Comparison of ENCODE assay signal across 8 mouse cellular contexts in genomic region chr13:63278796-63279475, GRCm38 (mm10).
DNase-seq lines count a peak whose midpoint lies in the region; ATAC-seq lines count a peak whose summit lies in the region.

No protein-coding gene starts in this region.

- peaks cover 65% of the 10 kb centered on the region for H3K4me1 ChIP-seq in embryonic facial prominence, embryonic 12.5 days

- no peaks in the 10 kb centered on the region for H3K9me3 ChIP-seq in embryonic facial prominence, embryonic 12.5 days

- peak overlapping the region; percentile 49 for H3K4me2 ChIP-seq in embryonic facial prominence, embryonic 12.5 days (replicated peaks)

- H3K27me3 ChIP-seq in embryonic facial prominence, embryonic 12.5 days = no peaks in the 10 kb centered on the region

- 9% methylated on average over 10 of the region's 10 CpGs for WGBS in embryonic facial prominence, embryonic 12.5 days

- H3K4me3 ChIP-seq in embryonic facial prominence, embryonic 12.5 days = peak overlapping the region; percentile 30

- H3K36me3 ChIP-seq in embryonic facial prominence, embryonic 12.5 days = peaks cover 18% of the 10 kb centered on the region

- ATAC-seq in embryonic facial prominence, embryonic 12.5 days (ENCODE audit: insufficient number of reproducible peaks, insufficient read depth, low FRiP score, low TSS enrichment) = peak; percentile 75
- peak; percentile 90 for ATAC-seq in megakaryocyte, adult 5-6 weeks (ENCODE audit: poor library complexity, severe bottlenecking)

- H3K9ac ChIP-seq in embryonic facial prominence, embryonic 12.5 days = peak overlapping the region; percentile 57

- intact Hi-C loops in heart, postnatal 14 days (cut with DNase I) = loop anchor here (2.0 to 10.0 kb wide), 3 partner anchors 14 to 286 kb away; no protein-coding TSS in a partner anchor

- peak overlapping the region; percentile 88 for H3K27ac ChIP-seq in embryonic facial prominence, embryonic 12.5 days

- peak; percentile 76 for DNase-seq in ovary, postnatal 36 days (ENCODE audit: low spot score)
- no peak for DNase-seq in ovary, postnatal 14 days (ENCODE audit: low spot score)
- peak; percentile 62 for DNase-seq in heart, postnatal 14 days
- DNase-seq in kidney, postnatal 36 days = peak; percentile 61 to 71
- peak; percentile 55 for DNase-seq in thymus, postnatal 4 days
- DNase-seq in right cerebral cortex, postnatal 36 days (ENCODE audit: low spot score in 2 of 2) = no peak

Comparison
In these comparisons a context has a peak if more than half of its experiments do, and no peak if none do; other contexts are left out.
1. DNase-seq: peak in ovary, postnatal 36 days (single experiment), heart, postnatal 14 days (2 of 2), kidney, postnatal 36 days (2 of 2) and thymus, postnatal 4 days (single experiment); none in ovary, postnatal 14 days (single experiment) and right cerebral cortex, postnatal 36 days (0 of 2).